Mouse (Mus musculus) cerebellum, postnatal 10 days (tissue): ENCODE results near the gene Cdh5.
"Not testable (repeated sequence)": the region's sequence is repeated elsewhere in the genome, so short reads cannot be mapped to it uniquely, and the experiment has no call there.

Experiments used
- DNase-seq, 2 experiments: peaks; one replicate each; pipeline ENCODE4 v3.0.0; 2021; ENCODE audit warnings: mixed read lengths in 2 of 2

The Cdh5 gene

GRCm38 (mm10) chr8:104101415-104101814, at the start of gene Cdh5:
Gene Cdh5 (plus strand): TSS chr8:104101625.
- DNase-seq: no peak

GRCm38 (mm10) chr8:104059922-104060321, 41.5 kb upstream of the Cdh5 start:
- no peak for DNase-seq

DNA sequence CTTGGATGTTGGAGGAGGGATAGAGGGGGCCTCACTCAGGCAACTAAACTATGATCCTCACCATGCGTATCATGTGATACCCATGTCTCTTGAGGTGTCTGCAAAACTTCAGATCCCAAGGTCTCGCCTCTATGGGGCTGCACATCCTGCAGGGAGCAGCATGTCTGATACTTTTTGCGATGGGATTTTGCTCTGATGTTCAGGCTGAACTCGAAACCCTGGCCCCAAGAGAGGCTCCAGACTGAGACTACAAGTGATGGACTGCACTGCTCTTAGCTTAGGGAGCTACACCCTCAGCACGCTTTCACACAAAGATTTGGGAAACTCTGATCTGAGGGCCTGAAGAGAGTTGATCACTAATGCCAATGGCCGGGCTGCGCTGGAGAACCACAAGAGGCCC, 41.0 kb upstream of the Cdh5 start:
- DNase-seq: no peak

GRCm38 (mm10) chr8:104061048-104061988, 40.1 kb upstream of the Cdh5 start:
- DNase-seq: no peak

- peak; percentile 56 for DNase-seq
These were observed 39.2 kb upstream of the Cdh5 start for GRCm38 (mm10) chr8:104061989-104062820.

DNA sequence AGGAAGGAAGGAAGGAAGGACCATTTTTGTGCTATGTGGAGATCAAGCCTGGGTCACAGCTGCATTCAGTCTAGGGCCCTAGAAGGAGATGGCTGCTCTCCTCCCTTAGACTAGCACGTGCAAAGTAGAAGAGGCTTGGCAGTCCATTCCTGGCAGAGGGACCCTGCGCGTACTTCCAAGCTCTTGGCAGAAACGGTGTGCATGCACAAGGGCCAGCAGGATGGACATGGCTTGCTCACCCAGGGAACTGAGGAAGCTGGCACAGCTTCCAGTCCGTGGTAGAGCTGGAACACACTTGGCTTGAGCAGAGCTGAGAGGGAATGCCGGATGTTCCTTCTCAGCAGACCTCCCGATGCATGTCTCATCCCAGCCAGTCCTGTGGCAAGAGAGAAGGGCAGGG, 36.2 kb upstream of the Cdh5 start:
- peak; percentile 89 to 95 for DNase-seq

DNA sequence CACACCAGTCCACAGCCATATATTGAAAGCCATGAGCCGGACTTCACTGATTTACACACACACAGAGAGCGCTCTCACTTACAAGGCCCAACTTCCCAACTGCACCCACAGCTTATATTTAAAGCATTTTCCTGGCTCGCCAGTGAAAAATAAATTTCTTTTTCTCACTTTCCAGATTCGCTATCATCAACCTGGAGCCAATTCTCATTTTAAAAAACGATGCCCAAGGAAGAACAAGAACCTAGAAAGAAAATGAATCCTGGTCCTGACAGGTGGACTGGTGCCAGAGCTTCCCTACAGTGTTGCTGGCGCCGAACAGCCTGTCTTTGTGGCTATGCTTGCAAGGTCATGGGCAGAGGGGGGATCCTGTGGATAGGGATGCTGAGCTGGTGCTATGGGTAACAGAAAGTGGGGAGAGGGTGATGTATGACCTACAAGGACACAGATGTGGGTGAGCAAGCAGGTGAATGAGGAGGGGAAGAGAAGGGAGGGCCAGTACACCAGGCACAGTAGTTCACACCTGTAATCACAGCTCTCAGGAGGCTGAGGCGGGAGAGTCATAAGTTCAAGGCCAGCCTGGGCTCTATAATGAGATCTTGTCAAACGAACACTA, 35.4 kb upstream of the Cdh5 start:
- DNase-seq: peak; percentile 85 to 89

DNA sequence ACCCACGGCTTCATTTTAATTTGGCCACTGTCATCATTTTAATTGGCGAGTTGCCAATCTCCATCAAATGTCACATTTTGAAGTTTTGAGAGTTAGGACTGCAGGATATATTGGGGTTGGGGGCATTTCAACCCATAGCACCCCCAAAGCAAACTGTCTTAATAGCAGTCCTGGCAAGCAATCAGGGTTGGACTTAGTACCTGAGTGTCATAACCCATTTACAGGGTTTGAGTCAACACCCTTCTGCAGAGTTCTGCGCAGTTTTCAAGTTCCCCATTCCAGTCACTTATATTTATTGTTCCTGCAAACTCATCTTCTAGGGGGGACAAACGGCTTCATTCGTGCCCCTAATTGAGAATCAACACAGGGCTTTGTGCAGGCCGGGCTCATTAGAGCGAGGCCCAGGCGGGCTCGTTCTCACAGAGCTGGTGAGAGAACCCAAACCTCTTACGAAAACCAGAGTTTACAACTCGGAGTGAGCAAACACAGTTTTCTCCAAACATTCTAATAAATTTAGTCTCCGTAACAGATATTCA, 34.0 kb upstream of the Cdh5 start:
- DNase-seq: no peak

DNA sequence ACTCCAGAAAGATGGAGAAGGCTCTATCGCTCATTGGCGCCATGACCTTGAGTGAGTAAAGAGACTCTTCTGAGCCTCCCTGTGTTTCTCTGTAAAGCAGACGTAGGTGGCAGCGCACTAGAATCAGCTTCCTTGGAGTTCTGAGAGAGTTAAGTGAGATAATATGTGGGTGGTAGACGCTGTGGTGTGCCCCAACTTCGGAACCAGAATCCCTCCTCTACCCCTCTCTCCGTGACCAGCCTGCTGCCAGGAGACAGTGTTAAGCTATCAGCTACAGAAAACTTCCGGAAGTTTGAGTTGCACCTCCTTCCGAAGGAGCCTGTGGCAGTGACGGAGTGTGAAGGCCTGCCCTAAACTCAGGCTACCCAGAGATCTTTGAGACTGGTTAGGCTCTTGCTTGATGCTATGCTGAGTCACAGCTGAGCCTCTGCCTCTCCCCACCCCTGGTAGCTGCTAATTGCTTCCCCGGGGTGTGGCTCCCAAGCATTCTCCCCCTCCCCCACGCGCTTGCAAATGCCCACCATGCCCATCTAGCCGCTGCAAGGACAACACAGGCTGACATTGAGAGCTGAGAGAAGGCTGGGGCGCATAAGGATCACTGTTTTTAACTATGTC, 32.9 kb upstream of the Cdh5 start:
- DNase-seq: no peak

DNA sequence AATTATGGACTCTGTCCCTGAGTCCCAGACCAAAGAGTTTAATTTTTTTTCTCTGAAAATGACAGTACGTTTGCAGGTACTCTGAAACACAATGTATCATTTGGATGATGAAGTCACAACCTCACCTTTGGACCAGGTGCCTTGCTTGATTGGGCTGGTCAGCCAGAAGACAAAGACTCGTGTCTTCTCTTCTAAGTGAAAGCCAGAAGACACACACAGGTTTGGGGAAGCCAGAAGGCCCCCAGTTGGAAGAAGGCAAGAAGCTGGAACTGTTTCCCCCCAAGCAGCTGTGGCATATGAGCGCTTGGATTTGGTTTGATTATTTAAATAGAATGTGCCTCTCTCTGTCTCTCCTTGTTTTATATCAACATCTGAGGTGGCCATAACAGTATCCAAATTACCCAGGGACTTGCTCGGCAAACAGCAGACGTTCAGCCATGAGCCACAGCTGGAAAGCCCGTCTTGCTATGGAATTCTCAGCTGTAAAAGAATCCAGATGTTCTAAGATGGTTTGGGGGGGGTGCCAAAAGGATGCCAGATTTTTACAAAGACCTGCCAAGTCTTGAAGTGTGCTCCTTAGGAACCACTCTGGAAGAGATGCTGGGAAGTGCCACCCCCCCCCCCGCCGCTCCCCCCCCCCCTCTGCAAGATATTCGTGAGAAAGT, 31.1 kb upstream of the Cdh5 start:
- not testable (repeated sequence) for DNase-seq

- DNase-seq: peak; percentile 51 to 52
These were observed 30.5 kb upstream of the Cdh5 start for GRCm38 (mm10) chr8:104070949-104071348.

DNA sequence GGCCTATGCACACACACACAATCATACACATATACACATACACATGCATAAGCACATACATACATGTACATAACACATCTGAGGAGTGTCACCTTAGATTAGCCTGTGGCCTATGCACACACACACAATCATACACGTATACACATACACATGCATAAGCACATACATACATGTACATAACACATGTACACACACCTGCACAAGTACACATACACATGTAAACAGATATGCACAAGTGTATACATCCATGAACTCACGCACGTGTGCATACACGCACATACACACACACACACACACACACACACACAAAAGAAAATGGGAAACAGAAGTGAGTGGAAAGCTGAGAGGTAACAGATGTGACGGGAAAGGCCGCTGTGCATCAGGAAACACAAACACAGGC, 26.3 kb upstream of the Cdh5 start:
- peak in 1 of 2 experiments; percentile 0 for DNase-seq

DNA sequence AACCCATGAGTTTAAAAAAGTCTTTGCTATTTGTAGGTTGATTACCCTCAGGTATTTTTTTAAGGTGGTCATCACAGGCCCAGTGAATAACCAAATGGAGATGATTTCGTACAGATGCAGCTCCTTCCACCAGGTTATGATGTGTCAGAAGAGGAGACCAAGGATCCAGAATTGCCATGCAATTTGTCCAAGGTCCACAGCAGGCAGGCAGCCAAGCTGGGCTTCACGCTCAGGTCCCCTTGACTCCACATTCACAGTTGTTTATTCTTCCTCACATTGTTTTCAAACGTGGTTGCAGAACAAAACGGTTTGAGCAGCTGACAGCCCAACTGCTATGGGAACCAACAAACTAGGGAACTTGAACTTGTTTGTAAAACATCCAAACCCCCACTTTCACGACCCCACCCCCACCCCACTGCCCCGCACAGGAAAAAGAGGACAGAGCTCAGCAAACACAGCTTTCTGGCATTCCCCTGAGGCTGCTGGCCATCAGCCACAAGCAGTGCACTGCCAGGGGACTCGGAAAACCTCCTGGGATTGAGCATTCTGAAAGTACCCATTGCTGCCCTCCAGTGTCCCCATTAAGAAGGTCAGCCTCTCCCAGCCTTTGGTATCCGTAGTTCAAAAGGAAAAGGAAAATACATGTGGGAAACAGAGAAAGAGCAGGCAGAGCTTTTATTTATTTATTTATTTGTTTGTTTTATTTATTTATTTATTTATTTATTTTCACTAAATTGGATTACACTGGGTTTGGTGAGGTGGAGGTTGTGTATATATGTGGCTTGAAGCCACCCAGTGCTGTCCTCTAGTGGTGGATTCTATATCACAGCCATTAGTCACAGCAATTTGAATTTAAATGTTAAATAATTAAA, 24.6 kb upstream of the Cdh5 start:
- peak; percentile 73 to 74 for DNase-seq

DNA sequence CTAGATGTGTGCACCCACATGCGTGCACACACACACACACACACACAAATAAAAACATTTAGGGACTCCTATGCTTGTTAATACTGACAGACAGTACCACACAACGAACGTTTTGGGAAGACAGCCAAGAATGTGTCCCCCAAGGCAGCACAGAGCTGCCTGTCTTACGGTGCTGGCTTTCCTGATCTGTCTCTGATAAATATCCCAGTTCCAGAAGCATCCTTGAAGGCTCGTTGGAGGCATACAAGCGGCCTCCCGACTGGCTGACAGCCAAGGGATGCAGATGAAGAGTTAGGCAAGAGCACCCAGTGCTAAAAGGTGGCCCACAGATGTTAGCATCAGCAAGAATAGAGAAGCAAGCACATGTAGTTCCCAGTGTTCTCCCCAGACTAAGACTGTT, 23.3 kb upstream of the Cdh5 start:
- DNase-seq: peak in 1 of 2 experiments; percentile 40

DNA sequence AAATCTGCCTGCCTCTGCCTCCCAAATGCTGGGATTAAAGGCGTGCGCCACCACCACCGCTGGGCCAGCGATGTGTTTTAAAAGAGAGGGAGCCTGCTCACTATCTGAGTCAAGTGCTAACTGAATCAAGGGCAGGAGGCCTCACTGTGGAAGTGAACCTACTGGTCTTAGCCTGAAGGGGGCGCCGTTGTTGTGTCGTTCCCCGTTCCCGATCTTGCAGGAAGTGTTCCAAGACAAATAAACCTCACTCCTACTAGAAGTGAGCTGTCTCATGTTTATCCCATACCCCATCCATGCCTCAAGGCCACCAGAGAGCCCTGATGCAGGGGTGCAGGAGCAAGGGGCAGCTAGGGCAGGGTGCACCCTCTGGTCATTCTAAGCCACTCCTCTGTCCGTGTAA, 16.1 kb upstream of the Cdh5 start:
- peak in 1 of 2 experiments; percentile 2 for DNase-seq

- peak in 1 of 2 experiments; percentile 1 for DNase-seq
These were observed 14.8 kb upstream of the Cdh5 start for GRCm38 (mm10) chr8:104086615-104087014.

- peak in 1 of 2 experiments; percentile 11 for DNase-seq
These were observed 14.3 kb upstream of the Cdh5 start for GRCm38 (mm10) chr8:104087091-104087490.

- DNase-seq: not testable (repeated sequence)
These were observed 13.5 kb upstream of the Cdh5 start for GRCm38 (mm10) chr8:104087878-104088277.

DNA sequence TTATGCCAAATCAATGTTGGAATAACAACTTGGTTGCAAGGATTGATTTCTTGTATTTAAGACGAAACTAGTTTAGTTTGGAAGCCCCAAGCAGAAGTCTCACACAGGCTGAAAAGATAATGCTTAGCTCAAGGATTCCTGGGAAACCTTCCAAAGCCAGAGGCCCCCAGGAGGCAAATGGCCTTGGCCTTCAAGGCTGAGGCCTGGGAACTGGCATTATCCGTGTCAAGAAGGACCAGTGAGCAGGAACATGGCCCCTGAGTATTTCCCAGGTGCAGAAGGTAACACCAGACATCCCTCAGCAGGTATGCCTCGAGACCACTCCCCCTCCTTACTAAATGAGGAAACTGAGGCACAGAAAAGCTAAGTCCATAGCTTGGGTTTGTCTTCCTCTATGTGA, 12.5 kb upstream of the Cdh5 start:
- DNase-seq: peak in 1 of 2 experiments; percentile 30

- peak; percentile 46 to 54 for DNase-seq
These were observed 10.2 kb upstream of the Cdh5 start for GRCm38 (mm10) chr8:104090993-104091900.
